Mouse (Mus musculus) cerebellum, adult 8-10 months (tissue): ENCODE data around the gene Shld2.

ENCODE experiments used
- DNase-seq: peaks from one replicate; pipeline ENCODE4 v3.0.0; 2022

The Shld2 gene

GRCm38 (mm10) chr14:34215451-34216127, 94.7 kb downstream of the Shld2 start:
- DNase-seq: no peak

- no peak for DNase-seq
Observed at GRCm38 (mm10) chr14:34209942-34210341, 100.4 kb downstream of the Shld2 start.

DNA sequence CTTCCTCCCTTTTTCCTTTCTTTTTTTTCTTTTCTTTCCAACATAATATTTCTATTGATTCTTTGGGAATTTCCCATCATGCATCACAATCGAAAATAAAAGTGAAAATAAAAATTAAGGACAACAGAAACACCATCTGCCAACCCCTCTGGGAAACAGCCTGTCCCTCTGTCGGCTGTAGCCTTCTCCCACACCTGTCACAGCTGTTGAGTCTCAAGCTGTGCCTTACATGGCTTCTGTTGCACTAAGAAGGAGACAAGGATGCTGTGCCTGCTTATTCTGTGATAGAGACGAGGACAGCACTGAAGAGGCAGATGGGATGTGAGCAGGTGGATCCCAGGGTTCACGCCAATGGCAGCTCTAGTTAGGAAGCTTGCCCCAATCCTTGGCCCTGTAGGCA, 101.2 kb downstream of the Shld2 start:
- no peak for DNase-seq

GRCm38 (mm10) chr14:34208651-34209050, 101.6 kb downstream of the Shld2 start:
- DNase-seq: peak; percentile 40

- DNase-seq: no peak
Observed at GRCm38 (mm10) chr14:34207996-34208395, 102.3 kb downstream of the Shld2 start.

DNA sequence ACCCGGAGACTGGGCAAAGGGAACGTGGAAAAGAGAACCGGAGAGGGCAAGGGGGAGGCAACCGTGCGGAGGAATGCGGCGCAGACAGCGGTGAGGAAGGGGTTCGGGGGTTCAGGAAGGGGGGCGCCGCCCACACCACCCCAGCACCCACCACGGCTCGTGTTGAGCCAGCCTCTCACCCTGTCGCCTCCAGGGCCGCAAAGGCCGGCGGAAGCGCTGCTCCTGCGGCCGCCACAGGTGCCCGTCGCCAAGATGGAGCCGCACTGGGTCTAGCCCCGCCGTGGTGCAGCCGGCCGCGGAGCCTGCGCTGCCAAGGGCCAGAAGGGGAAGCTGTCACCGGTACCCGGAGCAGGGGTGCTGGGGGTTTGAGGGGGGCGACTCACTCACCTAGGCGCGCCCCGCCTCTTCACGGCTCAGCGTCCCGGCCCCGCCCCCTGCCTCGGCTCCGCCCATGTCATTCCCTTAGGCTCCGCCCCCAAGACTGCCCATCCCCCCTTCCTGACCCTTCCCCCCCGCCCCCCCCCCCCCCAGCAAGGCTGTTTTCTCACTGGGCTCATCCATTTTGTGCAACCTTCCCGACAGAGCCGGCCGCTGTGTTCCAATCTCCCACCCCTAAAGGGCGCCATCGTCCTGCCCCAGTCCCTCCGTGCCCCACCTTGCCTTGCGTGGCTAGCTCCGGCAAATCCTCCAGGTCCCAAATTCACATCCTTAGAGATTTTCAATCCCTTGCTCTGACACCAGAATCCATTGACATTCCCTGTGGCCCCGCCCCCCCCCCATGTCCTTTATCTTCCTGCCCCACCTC, 108.9 kb downstream of the Shld2 start, which contains the start of gene Gprin2:
Gene Gprin2, minus strand, starts transcription at position 423 of the 805 bp plus-strand sequence.
- DNase-seq: peak; percentile 63

GRCm38 (mm10) chr14:34200738-34201230, 109.5 kb downstream of the Shld2 start:
- DNase-seq: peak; percentile 51

DNA sequence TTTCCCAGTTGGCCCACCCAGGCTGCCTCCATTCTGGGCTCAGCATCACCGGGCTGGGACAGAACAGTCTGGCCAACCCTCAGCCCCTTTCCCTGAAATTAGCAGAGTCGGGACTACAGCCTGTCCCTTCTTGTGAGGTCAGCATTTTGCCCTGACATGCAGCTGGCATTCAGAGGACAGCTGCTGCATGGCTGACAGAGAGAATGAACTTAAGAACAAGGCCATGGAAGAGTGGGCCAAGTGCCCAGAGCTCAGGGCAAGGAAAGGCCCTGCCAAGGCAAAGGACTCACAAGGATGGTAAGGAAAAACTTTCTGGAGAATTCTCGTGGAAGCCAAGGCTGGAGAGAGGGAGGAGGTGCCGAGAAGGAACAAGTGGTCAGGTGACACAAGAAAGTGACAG, 113.6 kb downstream of the Shld2 start:
- DNase-seq: no peak

DNA sequence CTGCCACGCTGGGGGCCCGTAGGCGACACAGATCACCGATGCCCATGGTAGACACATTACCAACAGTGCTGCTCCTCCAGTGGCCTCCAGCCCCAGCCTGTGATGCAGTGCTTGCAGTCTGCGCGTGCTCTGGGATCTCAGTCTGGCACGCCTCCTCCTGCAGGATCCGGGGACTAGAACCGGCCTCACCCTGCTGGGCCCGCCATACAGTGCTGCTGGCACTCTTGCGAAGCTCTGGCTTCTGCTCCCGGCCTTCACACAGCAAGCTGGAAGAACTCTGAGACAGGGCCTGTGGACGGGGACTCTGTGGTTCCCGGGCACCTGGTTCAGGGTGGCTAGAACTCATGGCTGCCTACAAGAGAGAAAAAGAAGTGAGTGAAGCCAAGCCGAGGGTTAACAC, 114.8 kb downstream of the Shld2 start:
- peak; percentile 26 for DNase-seq

- no peak for DNase-seq
Observed at GRCm38 (mm10) chr14:34193879-34194278, 116.4 kb downstream of the Shld2 start.

GRCm38 (mm10) chr14:34190361-34190760, 119.9 kb downstream of the Shld2 start:
- DNase-seq: no peak

- no peak for DNase-seq
Observed at GRCm38 (mm10) chr14:34188629-34189028, 121.7 kb downstream of the Shld2 start.
